Mouse (Mus musculus) testis, postnatal 14 days (tissue): ENCODE data around the gene Dusp16.
A peak's percentile ranks its signal among the peaks of the same experiment; 100 is the strongest.

Source experiments
- DNase-seq: peaks from one replicate; pipeline ENCODE4 v3.0.0; 2021; ENCODE audit warnings: low spot score

Gene Dusp16

GRCm38 (mm10) chr6:134793046-134793806 lies 801 bp upstream of the Dusp16 start:
- DNase-seq = no peak

GRCm38 (mm10) chr6:134791251-134792118 lies 940 bp downstream of the Dusp16 start:
- DNase-seq = peak; percentile 57

GRCm38 (mm10) chr6:134789100-134789499 lies 3.3 kb downstream of the Dusp16 start:
- no peak for DNase-seq

- DNase-seq = no peak
Measured at GRCm38 (mm10) chr6:134786426-134786825, 6.0 kb downstream of the Dusp16 start.

GRCm38 (mm10) chr6:134782900-134783299 lies 9.5 kb downstream of the Dusp16 start:
- DNase-seq = no peak

GRCm38 (mm10) chr6:134781494-134781913 lies 10.9 kb downstream of the Dusp16 start:
- DNase-seq = no peak

- no peak for DNase-seq
Measured at GRCm38 (mm10) chr6:134780024-134780423, 12.4 kb downstream of the Dusp16 start.

GRCm38 (mm10) chr6:134773961-134774360 lies 18.5 kb downstream of the Dusp16 start:
- peak; percentile 38 for DNase-seq

GRCm38 (mm10) chr6:134773292-134773893 lies 19.0 kb downstream of the Dusp16 start:
- no peak for DNase-seq

GRCm38 (mm10) chr6:134770339-134770738 lies 22.1 kb downstream of the Dusp16 start:
- no peak for DNase-seq

- no peak for DNase-seq
Measured at GRCm38 (mm10) chr6:134764441-134765061, 27.9 kb downstream of the Dusp16 start.

- DNase-seq = no peak
Measured at GRCm38 (mm10) chr6:134763436-134763835, 29.0 kb downstream of the Dusp16 start.

GRCm38 (mm10) chr6:134761808-134762207 lies 30.6 kb downstream of the Dusp16 start:
- no peak for DNase-seq

GRCm38 (mm10) chr6:134760926-134761544 lies 31.4 kb downstream of the Dusp16 start:
- DNase-seq = no peak

GRCm38 (mm10) chr6:134756058-134756457 lies 36.4 kb downstream of the Dusp16 start:
- no peak for DNase-seq

- DNase-seq = no peak
Measured at GRCm38 (mm10) chr6:134753858-134754257, 38.6 kb downstream of the Dusp16 start.

GRCm38 (mm10) chr6:134753412-134753811 lies 39.0 kb downstream of the Dusp16 start:
- no peak for DNase-seq

GRCm38 (mm10) chr6:134751883-134752647 lies 40.4 kb downstream of the Dusp16 start:
- DNase-seq = no peak

GRCm38 (mm10) chr6:134751087-134751486 lies 41.3 kb downstream of the Dusp16 start:
- no peak for DNase-seq

- no peak for DNase-seq
Measured at GRCm38 (mm10) chr6:134748126-134748525, 44.3 kb downstream of the Dusp16 start.

GRCm38 (mm10) chr6:134745876-134746275 lies 46.5 kb downstream of the Dusp16 start:
- DNase-seq = no peak
